Mouse (Mus musculus): Measurements from ENCODE around the gene Ttn.
"Not testable (repeated sequence)": the region's sequence is repeated elsewhere in the genome, so short reads cannot be mapped to it uniquely, and the experiment has no call there.

Ttn gene

DNA sequence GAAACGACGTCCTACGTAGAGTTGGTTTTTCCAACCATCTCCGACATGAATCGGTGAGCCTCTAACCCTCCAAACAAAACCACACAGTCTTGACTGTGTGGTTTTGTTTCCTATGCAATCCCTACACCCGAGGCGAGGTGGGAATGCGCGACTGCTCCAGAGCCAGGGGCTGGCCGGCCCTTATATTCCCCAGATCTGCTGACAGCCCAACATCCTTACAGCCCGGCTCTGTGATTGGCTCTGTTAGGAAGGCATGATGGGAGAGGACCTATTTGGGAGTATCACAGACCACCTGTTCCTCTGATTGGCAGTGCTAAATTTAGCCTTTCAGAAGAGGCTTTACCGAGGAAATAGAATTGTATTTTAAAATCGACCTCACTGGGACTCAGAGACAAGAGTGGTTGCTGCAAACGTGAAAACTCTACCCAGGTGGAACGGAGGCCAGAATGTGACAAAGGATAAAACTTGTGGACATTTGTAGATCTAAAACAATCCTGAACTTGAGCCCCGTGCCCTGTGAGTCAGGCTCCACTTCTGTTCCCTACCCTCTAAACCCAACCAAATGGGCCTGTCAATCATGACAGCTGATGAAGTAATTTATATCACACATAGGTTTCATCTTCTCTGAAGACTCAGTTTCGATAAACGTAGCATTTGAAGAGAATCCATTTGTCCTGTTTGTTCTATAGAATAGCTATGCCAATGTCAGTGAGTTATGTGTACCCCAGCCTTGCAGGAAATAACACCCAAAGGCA is at the start of gene Ttn:
Gene Ttn, minus strand, starts transcription at position 157 of the 755 bp plus-strand sequence.
- no peak for DNase-seq

DNA sequence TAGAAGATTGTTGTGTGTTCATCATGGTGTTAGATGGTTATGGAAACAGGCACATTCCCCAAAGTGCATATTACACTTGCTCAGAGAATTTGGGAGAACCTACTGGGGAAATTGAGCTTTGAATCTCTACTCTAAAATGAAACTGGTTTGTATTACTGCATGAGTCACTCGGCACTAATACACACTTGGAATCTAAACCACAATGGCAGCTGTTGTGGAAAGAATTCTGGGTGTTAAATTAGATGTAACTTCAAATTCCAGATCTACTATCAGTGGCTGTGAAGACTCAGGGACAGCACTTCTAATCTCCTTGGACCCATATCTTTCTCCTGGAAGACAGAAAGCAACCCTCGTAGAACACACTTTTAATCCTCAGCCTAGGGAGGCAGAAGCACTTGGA is 38.3 kb upstream of the Ttn start:
- DNase-seq: no peak

DNA sequence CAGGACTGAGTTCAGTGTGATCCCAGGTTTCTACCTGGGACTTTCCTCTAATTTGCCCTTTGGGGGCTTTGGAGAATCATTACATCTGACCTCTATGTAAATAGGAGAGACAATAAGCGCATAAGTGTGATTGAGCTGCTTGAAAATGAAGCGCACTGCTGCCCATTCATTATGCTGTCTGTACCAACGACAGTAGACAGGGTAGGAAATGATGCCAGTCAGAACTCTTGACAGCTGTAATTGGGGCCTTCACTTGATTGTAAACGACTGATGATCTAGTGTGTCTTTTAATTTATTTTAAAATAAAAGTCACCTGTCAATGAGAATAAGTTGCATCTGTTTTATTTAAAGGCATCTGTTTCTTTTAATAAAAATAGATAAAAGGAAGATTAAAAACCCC is 35.4 kb upstream of the Ttn start:
- no peak for DNase-seq

DNA sequence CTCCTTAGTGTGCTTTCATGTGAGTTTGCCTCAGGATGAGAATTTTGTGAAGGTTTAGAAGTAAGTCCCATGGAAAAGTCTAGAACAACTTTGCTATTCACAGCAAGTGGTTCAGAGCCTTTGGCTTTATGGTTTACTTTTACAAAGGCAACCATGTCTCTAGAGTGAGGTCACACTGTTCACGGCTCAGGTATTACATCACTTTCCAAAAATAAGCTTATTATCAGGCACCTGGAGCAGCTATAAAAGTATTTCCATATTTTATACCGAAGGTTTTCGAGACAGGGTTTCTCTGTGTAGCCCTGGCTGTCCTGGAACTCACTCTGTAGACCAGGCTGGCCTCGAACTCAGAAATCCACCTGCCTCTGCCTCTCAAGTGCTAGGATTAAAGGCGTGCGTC is 31.1 kb upstream of the Ttn start:
- DNase-seq: not testable (repeated sequence)

DNA sequence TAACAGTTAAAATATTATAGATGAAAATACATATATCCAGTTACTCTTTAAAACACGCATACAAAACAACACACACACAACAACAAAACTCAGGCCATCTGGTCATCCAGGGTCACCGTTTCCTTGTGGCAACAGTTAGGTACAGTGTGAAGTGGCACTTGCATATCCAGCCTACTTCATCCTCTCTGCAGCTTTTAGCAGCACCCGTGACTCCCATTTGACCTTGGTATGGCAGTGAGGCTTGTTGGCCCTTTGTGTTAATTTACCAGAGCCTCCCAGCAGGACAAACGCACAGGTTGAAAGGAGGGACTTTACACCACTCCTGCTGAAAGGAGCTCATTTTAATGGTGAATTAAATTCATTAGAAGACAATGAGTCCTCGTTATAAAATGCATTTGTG is 29.6 kb upstream of the Ttn start:
- DNase-seq: no peak

DNA sequence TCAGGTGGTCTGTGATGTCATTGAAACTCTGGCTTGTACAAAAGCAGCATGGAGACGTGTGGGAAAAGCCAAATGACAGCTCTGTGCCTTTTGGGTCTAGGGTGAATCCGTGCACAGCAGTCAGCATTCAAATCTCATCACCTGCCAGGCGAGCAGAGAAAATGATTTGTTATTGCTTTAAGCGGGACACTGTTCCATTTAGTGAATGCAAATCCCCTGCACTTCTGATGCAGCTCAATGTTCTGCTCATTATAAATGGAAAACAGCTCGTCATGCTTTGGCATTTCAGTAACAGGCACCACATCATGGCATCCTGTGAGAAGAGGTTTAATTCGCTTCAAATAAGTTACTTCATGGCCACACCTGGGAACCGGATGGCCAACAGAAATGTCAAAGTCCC is 24.7 kb upstream of the Ttn start:
- no peak for DNase-seq

DNA sequence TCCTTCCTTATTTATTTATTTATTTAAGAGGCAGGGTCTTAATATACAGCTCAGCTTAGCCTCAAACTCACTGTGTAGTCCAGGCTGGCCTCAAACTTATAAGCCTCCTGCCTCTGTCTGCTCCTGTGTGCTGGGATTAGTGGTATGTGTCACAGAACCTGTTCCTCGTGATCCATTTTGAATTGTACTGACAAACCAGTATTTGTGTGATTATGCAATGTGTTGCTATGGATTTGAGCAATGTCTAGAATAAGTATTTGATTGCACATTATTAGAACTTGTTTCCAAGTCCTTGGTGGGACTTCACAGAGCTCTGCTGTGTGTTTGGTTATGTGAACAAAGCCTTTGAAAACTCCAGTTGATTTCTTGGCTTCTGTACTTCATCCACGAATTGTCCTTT is 20.8 kb upstream of the Ttn start:
- DNase-seq: no peak

DNA sequence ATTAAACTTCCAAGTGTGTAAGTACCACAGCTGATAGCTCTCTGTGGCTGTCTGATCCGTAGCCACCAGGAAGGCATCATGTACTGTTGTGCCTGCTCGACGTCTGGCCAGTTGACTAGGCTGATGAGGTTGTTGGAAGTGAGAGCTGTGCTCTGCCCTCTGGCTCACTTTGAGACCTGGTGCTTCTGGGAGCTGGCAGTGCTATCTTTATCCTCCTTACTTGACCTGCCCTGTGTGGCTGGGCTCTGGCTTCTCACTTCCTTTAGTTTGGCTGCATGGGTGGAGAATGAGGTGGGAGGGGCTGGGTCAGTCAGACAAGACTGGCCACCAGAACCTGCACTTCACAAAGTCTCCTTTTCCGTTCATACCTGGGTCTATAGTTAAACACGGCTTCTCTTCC is 16.0 kb upstream of the Ttn start:
- no peak for DNase-seq

DNA sequence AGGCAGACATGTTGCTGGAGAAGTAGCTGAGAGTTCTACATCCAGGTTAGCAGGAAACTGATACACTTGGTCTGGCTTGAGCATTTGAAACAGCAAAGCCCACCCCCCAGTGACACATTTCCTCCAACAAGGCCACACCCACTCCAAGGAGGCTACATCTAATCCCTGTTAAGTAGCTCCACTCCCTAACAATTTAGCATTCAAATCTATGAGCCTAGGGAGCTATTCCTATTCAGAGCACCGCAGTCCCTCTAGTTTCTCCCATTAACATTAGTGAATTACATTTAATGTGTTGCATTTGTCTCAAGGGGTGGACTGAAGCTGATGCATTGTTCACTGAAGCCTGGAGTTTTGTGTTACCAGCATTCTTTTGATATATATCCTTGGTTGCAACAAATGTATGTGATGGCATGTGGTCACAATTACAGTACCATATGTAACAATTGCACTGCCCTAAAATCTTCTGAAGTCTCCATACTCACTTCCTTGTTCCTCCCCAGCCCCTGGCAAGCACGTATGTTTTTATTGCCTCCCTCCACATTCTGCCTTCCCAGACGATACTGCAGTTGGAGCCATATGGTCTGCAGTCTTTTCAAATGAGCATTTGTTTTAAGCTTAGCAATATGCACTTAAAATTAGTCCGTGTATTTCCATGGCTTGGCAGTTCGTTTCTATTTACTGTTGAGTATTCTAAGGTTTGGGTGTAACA is 10.3 kb upstream of the Ttn start:
- DNase-seq: peak; percentile 15

DNA sequence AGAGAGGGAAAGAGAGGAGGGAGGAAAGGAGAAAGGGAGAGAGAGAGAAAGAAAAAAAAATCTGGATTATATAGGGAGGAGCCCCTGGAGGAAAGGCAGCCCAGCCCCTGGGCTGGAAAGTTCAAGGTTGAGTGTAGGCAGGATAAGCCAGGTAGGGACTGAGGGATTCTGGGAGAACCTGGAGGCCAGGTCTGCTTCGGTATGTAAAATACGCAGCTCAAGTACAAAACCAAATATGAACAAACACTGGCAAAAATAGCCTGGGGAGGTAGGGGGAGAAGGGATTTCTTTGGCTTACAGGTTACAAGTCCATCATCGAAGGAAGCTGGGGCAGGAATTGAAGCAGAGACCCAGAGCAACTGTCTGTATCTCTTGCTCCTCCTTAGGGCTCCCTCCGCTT is 5.0 kb upstream of the Ttn start:
- DNase-seq: no peak

DNA sequence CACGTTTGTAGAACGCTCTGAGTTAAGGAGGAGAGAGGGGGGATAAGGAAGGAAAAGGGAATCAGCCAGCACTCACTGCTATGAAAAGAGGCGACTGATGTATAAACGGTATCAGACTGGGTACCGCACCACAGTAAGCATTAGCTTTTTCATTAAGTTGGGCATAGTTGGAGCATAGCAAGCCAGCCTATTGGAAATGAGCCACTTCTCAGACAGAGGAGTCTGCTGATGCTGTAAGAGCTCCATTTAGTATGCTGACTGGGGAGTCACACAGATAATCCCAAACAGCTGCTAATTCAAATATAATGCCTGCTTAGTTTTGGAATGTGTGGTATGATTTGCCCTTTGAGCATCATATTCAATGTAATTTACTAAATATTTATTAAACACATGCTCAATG is 2.0 kb upstream of the Ttn start:
- DNase-seq: no peak

DNA sequence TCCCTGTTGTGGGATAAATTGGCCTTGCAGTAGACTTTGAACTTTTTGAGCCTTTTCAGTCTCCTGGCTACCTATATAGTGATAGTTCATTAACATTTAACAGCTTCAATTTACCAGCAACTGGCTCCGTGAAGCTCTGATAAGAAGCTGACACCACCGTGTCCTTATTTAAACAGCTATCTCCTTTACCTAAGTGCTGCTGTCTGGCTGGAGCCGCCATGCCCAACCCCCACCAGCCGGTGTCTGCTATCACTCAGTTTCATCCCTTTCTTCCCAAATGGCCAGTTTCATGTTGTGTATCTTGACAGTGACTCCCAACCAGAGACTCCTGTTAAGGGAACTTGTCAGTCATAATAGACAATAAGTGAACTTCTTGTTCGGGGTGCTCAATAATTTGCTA is 1.3 kb upstream of the Ttn start:
- DNase-seq: no peak

DNA sequence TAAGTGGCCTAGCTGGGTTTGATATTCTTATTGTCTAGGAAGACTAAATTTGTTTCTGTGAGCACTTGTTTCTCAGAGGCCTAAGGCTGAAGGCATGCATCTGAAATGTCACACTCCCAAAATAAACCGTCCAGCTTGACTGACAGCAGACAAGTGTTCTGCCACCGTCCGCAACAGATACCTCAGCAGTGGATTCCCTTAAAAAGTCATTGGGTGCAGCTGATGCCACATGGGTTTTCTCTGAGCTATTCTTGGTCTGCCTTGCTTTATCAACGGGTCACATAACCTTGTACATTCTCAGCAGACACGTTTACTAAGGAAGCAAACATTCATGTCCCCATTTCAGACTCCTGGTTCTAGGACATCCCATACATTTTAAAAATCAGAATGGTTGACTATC is 630 bp downstream of the Ttn start:
- no peak for DNase-seq

DNA sequence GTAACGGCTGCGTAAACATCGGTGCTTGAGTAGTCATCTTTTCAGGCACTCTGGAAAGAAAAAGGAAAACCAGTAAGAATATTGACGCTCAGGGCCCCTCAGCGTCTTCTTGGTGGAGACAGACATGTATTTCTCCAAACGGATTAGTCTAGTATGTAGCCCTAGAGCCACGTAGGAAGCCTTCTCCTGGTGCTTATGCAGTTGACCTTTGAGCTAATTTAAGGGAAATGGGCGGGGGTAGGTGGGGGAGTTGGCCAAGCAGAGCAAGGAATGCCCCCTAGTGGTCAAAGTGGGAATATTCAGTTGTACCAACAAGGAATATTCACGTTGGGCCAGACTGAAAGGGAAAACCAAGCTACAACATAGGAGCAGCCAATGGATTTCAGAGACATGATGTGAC is 2.2 kb downstream of the Ttn start:
- DNase-seq: no peak

DNA sequence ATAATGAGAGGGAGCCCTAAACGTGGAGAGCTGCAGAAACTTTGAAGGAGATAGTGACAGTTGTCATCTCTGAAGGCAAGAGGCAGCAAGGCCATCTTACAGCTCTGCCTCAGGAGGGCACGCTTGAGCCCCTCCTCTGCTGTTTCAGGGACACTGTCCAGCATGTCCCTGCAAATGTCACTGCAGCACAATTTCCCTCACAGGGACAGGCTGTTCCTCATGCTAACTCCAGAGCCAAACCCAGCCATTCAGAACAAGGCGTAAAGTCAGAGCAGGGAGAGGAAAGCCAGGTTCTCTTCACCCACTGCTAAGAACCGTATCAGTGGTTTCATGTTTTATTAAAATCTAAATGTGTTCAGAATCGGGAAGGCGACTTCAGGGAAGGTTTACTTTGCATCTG is 4.7 kb downstream of the Ttn start:
- DNase-seq: no peak

DNA sequence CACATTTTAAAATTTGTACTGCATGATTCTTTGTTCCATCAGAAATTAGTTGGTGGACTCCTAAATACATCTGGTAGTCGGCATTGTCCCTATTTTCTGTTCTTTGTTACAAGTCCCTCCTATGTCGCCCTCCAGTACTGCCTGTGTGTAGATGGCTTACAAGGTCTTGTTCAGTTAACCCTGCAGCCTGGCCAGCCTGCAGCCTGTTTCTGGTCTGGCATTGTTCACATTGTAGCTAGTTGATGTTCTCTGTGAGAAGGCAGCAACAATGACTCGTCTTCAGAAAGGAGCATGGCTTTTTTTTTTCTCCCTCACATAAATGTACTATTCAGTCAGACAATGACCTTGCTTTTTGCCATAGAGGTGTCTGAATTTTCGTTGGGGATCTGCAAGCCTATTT is 10.3 kb downstream of the Ttn start:
- no peak for DNase-seq

DNA sequence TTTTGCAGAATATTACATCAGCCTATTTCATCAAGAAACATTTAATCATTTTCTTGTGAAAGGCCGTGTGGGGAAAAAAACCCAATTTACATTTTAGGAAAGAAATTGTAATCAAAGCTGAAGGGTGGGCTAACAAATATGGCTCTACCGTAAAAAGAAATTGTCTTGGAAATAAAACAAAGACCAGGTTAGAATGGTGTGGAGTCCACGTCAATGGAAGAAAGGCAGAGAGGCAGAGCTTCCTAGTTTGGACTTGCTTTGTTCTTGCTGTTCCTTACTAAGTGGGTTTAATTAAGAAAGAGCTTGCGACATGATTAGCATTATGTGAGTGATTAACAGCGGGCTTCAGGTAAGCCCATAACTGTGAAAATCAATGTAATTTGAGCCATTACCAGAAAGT is 11.3 kb downstream of the Ttn start:
- no peak for DNase-seq

DNA sequence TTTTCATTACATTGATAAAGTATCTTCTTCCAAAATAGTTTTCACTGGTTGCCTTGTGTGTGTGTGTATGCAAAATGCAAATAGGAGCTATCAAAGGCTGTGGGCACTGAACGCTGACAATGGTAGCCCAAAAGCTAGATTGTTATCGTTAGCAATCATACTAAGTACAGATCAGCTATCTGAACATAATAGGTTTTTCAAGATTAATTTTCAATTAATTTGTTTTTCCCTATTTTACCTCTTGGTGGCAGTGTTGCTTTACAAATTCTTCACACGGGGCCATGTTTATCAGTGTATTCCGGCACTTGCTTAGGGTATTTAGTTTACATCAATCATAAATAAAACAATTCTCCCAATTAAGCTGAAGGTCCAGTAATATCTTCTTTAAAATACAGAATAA is 11.7 kb downstream of the Ttn start:
- DNase-seq: no peak

DNA sequence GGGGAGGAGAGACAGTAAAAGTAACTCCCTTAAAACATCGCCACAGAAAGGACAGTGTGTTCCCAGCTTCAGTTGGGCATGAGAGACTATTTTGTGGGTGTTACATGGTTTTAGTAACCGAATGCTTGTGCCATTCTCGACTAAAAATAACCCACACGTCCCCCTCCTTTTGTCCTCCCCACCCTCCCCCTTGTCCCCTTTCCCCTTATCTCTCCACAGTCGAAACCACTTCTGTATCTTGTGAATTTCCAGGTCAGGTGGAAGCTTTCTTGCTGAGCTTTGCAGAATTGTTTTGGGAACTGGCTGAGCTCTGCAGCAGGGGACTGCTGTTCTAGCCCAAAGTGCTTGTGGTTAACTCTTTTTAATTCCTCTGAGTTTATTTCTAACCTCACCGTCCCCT is 12.1 kb downstream of the Ttn start:
- DNase-seq: no peak

DNA sequence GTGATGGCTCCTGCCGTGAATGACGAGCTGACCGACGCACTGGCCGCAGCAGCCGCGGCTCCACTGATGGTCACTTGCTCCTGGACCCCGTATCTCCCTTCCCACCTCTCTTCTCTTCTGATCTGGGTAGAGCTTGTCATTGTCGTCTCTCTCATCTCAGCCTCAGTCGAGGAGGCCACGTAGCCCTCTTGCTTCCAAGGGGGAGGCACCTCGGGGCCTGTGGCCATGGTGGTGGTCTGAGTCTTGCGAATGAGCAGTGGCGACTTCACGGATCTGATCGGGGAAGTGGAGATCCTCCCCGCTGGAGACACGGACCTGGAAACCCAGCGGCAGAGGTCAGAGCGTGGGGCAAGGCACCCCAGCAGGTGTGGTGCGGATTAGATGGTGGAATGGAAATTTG is 12.7 kb downstream of the Ttn start:
- no peak for DNase-seq

DNA sequence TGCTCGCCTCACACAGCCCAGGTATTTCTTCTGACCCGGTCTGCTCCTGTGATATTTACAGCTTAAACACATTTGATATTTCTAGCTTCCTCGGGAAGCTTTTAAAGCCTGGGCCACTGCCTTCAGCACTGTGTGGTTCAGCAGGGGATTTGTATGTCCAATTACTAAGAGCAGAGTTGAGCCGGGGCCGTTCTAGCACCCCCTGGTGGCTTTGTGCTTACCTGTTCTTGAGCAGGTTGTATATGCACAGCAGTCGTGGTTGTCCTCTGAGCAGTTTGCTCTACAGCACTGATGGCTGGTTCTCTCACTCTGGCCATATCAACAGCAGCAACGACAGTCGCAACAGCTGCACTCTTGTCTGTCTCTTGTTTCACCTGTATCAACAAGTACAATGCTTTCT is 13.4 kb downstream of the Ttn start:
- peak; percentile 66 for DNase-seq

DNA sequence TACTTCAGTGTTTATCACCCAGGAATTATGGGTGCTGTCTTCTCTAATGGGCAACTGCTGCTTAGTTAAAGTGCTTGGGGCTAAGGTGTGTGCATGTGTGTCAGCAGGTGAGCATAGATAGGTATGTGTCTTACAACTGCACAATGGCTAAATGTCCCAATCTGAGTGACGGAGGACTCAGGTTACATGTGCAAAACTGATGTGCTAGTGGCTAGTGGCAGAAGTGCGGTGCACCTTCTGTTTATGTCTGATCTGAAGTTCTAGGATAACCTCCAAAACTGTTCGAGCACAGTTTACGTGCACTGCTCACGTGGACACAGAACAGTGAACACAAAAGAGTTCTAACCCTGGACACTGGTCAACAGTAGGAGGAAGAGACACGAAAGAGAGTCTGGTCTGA is 15.8 kb downstream of the Ttn start:
- no peak for DNase-seq

DNA sequence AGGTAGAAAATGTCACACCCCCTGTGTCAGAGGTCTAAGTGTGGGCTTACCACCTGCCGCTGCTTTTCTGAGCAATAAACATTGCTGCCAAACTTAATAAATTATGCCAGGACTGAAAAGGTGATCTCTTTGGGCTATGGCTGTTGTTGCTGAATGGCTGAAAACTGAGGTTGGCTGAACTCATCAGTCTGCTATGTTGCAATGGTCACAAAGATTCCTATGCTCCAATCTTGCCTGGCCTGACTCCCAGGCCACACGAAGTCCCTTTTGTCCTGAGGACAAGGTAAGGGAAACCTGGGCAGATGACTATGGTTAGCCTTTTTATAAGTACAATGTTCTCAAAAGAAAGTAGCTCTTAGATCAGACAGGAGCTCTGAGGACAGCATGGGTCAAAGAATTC is 16.3 kb downstream of the Ttn start:
- no peak for DNase-seq

DNA sequence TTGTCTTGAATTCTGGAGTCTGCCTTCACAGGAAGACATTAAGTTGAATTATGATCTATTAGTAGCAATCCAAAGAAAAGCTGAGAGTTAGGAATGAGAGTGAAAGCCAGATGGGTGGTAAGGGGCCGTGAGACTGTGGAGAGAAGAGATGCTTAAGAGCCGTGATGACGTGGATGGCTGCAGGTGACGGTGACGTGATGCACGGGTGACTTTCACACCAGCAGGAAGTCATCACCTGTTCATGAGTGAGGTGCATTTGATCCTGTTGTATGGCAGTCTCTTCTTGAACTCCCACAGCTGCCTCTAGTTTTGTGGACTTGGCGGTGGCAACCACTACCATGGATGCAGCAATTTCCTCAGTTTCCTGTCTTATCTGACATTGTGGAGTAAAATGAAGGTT is 16.8 kb downstream of the Ttn start:
- no peak for DNase-seq

DNA sequence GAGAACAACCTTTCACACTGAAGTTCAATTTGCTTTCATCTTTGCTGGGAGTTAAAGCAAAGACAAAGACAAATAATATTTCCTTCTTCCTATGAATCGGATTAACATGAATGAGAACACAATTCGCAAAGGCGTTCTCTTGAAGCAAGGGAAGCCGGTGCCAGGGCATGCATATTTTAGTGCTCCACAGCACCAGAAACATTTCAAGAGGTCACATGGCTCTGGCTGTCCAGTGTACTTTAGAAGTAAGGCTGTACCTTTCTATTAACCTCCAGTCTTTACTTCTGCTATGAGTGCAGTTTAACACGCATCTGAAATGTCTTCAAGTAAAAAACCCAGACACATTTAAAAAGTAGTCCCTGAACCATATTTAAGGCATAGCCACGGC is 20.3 kb downstream of the Ttn start:
- DNase-seq: no peak

Data from right cerebral cortex, adult 18-20 months (tissue).